Mouse (Mus musculus): ENCODE results near the gene Syn3.

DNA sequence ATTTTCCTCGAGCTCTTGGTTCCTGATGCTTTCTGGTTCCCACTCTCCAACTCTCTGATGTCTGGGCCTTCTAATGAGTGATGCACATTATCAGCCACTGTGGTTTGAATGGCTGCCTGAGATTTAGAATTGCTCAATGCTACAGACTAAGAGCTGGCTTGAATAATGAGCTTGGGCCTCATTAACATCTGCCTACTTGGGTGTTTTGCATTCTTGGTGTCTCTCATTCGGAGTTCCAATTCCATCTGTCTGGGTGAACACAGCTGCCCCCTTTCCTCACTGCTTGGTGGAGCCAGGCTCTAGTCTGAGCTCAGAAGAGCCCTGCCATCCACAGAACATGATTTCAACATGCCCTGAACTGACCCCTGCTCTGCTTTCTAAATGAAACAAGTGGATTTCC is 108.8 kb downstream of the Syn3 start:
- TF ChIP-seq POLR2A (IDR thresholded peaks at IDR 0.05; ENCODE audit: control insufficient read depth, extremely low read depth, insufficient read depth, low read length, poor library complexity) (no peak), CTCF (IDR thresholded peaks at IDR 0.05; ENCODE audit: borderline replicate concordance, control insufficient read depth, extremely low read depth, insufficient read depth, low read length, poor library complexity) (no peak)

Measured in thymus, adult 2 months (tissue).